Mouse (Mus musculus) intestine, postnatal 0 days (tissue): ENCODE data around the gene Cd8a. TPM values are rescaled to one million over a fixed set of nuclear protein-coding genes. Genes with fewer than 3 reads are reported as not detected.

Source experiments
- ATAC-seq: fragments of 200-750 bp; cut with Nextera tagmentation; 2 replicates; pipeline ENCODE4 v1.8.0; 2017; ENCODE audit warnings: mild to moderate bottlenecking, moderate TSS enrichment, moderate library complexity
- H3K27ac ChIP-seq: fragments of 300-500 bp; sonication (generic); 2 replicates; pipeline ENCODE4 v1.5.1; 2014; ENCODE audit warnings: mild to moderate bottlenecking, low read depth, low read length, moderate library complexity
- H3K27me3 ChIP-seq: fragments of 300-500 bp; sonication (generic); replicated peaks from 2 replicates; pipeline ENCODE4 v1.6.1; 2014; ENCODE audit warnings: low read length, mixed read lengths; ENCODE audit not compliant: control insufficient read depth, insufficient read depth
- H3K36me3 ChIP-seq: fragments of 300-500 bp; sonication (generic); 2 replicates; pipeline ENCODE4 v1.6.1; 2014; ENCODE audit warnings: mild to moderate bottlenecking, moderate library complexity; ENCODE audit not compliant: control insufficient read depth, insufficient read depth
- H3K4me1 ChIP-seq: fragments of 300-500 bp; sonication (generic); replicated peaks from 2 replicates; pipeline ENCODE4 v1.6.1; 2014; ENCODE audit warnings: antibody characterized with exemption, low read length, mixed read lengths; ENCODE audit not compliant: control insufficient read depth, insufficient read depth
- H3K4me2 ChIP-seq: fragments of 300-500 bp; sonication (generic); replicated peaks from 2 replicates; pipeline ENCODE4 v1.6.1; 2014; ENCODE audit warnings: low read depth, mild to moderate bottlenecking, moderate library complexity
- H3K4me3 ChIP-seq: fragments of 300-500 bp; sonication (generic); 2 replicates; pipeline ENCODE4 v1.5.1; 2014; ENCODE audit warnings: low read depth, low read length
- H3K9ac ChIP-seq: fragments of 300-500 bp; sonication (generic); 2 replicates; pipeline ENCODE4 v1.6.1; 2014; ENCODE audit warnings: mild to moderate bottlenecking, low read depth, low read length
- H3K9me3 ChIP-seq: fragments of 300-500 bp; sonication (generic); 2 replicates; pipeline ENCODE4 v1.6.1; 2016; ENCODE audit warnings: mixed run types; ENCODE audit not compliant: control insufficient read depth
- CTCF ChIP-seq: sonication (generic); IDR thresholded peaks from 2 replicates; pipeline ENCODE4 v1.5.1; 2016; ENCODE audit warnings: low read depth, mild to moderate bottlenecking, control low read depth, antibody characterized with exemption, moderate library complexity
- WGBS: fragments of 180-500 bp; shearing (Covaris S2); extraction: QIAGEN DNeasy Blood & Tissue Kit; methylation state at CpG from one replicate; pipeline ENCODE4 v1.1.7; 2014; 5-methylcytosine and 5-hydroxymethylcytosine counted together
- polyA plus RNA-seq: library from polyadenylated mRNA; unstranded; fragments of >200 nt; fragmentation: Nextera tagmentation; extraction: Ambion mirVana; gene quantifications from 2 replicates; pipeline ENCODE4 v1.2.1, GENCODE M21; 2015

Cd8a gene
- polyA plus RNA-seq, 1 experiment from 2014 or later: 0.12 TPM

GRCm38 (mm10) chr6:71360751-71361150 is 12.5 kb upstream of the Cd8a start:
- no peaks in the 10 kb centered on the region for H3K36me3 ChIP-seq
- H3K27me3 ChIP-seq: no peaks in the 10 kb centered on the region
- H3K9ac ChIP-seq: no peak overlapping the region
- H3K4me1 ChIP-seq: no peaks in the 10 kb centered on the region
- 58% methylated on average over 5 of the region's 5 CpGs for WGBS
- ATAC-seq: no peak
- no peak overlapping the region for H3K4me2 ChIP-seq
- no peaks in the 10 kb centered on the region for H3K9me3 ChIP-seq
- H3K4me3 ChIP-seq: no peak overlapping the region
- no peak overlapping the region for H3K27ac ChIP-seq
- no peak for TF ChIP-seq CTCF

- no peak overlapping the region for H3K4me2 ChIP-seq
- H3K27me3 ChIP-seq: no peaks in the 10 kb centered on the region
- no peak for ATAC-seq
- no peaks in the 10 kb centered on the region for H3K4me1 ChIP-seq
- H3K36me3 ChIP-seq: no peaks in the 10 kb centered on the region
- TF ChIP-seq CTCF: no peak
- 77% methylated on average over 10 of the region's 10 CpGs for WGBS
- H3K9me3 ChIP-seq: no peaks in the 10 kb centered on the region
- H3K27ac ChIP-seq: no peak overlapping the region
- no peak overlapping the region for H3K4me3 ChIP-seq
- no peak overlapping the region for H3K9ac ChIP-seq
Observed at GRCm38 (mm10) chr6:71361156-71361670, 12.0 kb upstream of the Cd8a start.

- no peak overlapping the region for H3K4me2 ChIP-seq
- no peaks in the 10 kb centered on the region for H3K36me3 ChIP-seq
- H3K9me3 ChIP-seq: no peaks in the 10 kb centered on the region
- no peak overlapping the region for H3K4me3 ChIP-seq
- no peak for TF ChIP-seq CTCF
- no peaks in the 10 kb centered on the region for H3K4me1 ChIP-seq
- ATAC-seq: no peak
- WGBS: 84% methylated on average over 2 of the region's 2 CpGs
- H3K27me3 ChIP-seq: no peaks in the 10 kb centered on the region
- no peak overlapping the region for H3K27ac ChIP-seq
- no peak overlapping the region for H3K9ac ChIP-seq
Observed at GRCm38 (mm10) chr6:71363995-71364394, 9.2 kb upstream of the Cd8a start.

- Histone ChIP-seq H3K36me3 (no peaks in the 10 kb centered on the region), H3K4me3 (no peak overlapping the region), H3K4me1 (no peaks in the 10 kb centered on the region), H3K27ac (no peak overlapping the region), H3K9ac (no peak overlapping the region), H3K9me3 (no peaks in the 10 kb centered on the region), H3K4me2 (no peak overlapping the region), H3K27me3 (no peaks in the 10 kb centered on the region)
- WGBS: 92% methylated on average over 6 of the region's 6 CpGs
- ATAC-seq: no peak
- TF ChIP-seq CTCF: no peak
Observed at GRCm38 (mm10) chr6:71369416-71369815, 3.8 kb upstream of the Cd8a start.

GRCm38 (mm10) chr6:71371085-71371605 is 2.1 kb upstream of the Cd8a start:
- Histone ChIP-seq H3K36me3 (no peaks in the 10 kb centered on the region), H3K4me3 (no peak overlapping the region), H3K9me3 (no peaks in the 10 kb centered on the region), H3K27me3 (no peaks in the 10 kb centered on the region), H3K4me2 (no peak overlapping the region), H3K4me1 (no peaks in the 10 kb centered on the region), H3K27ac (no peak overlapping the region), H3K9ac (no peak overlapping the region)
- no peak for TF ChIP-seq CTCF
- WGBS: 80% methylated on average over 5 of the region's 5 CpGs
- ATAC-seq: no peak

- Histone ChIP-seq H3K27ac (no peak overlapping the region), H3K4me3 (no peak overlapping the region), H3K4me1 (no peaks in the 10 kb centered on the region), H3K9me3 (no peaks in the 10 kb centered on the region), H3K4me2 (no peak overlapping the region), H3K27me3 (no peaks in the 10 kb centered on the region), H3K36me3 (no peaks in the 10 kb centered on the region), H3K9ac (no peak overlapping the region)
- no peak for TF ChIP-seq CTCF
- ATAC-seq: no peak
- 81% methylated on average over 5 of the region's 5 CpGs for WGBS
Observed at GRCm38 (mm10) chr6:71372041-71372720, 1.0 kb upstream of the Cd8a start.
